Mouse (Mus musculus): Measurements from ENCODE around the gene Spin2g. TPM values are rescaled to one million over a fixed set of nuclear protein-coding genes. Genes with fewer than 3 reads are reported as not detected.
"Not testable (repeated sequence)": the region's sequence is repeated elsewhere in the genome, so short reads cannot be mapped to it uniquely, and the experiment has no call there.

The Spin2g gene
- not detected in 2 replicates for total RNA-seq (2021)
- long read RNA-seq, experiment 1, result 0 reads
- long read RNA-seq, experiment 2, result 0 reads

- DNase-seq, result not testable (repeated sequence)
Observed at GRCm38 (mm10) chrX:34238633-34239032, at the start of gene Spin2g. Gene Spin2g (minus strand): TSS chrX:34238733.

Other genes with a start within 250 kb of the Spin2g start
- not detected in 2 replicates for gene Btbd35f9, start 77.2 kb downstream of the Spin2g start, total RNA-seq (2021)
- not detected in 2 replicates for gene Btbd35f8, start 211.8 kb upstream of the Spin2g start, total RNA-seq (2021)